Mouse (Mus musculus) testis, adult 2 months (tissue): ENCODE data around the gene Col5a1.

ENCODE experiments used
- CTCF ChIP-seq: fragments of 200-500 bp; IDR thresholded peaks from 2 replicates; pipeline ENCODE4 v1.5.1; 2012; ENCODE audit warnings: low read depth, mild to moderate bottlenecking, inconsistent platforms, low read length, moderate library complexity; ENCODE audit not compliant: control insufficient read depth, insufficient read depth, insufficient replicate concordance
- POLR2A ChIP-seq: fragments of 200-500 bp; IDR thresholded peaks from 2 replicates; pipeline ENCODE4 v1.6.1; 2012; ENCODE audit warnings: low read depth, mild to moderate bottlenecking, inconsistent platforms, low read length, moderate library complexity; ENCODE audit not compliant: control insufficient read depth

- TF ChIP-seq CTCF (no peak), POLR2A (no peak)
Measured at GRCm38 (mm10) chr2:27939433-27939832, 53.2 kb downstream of the Col5a1 start.
